Mouse (Mus musculus) bone marrow macrophage, adult 2 months (primary cell): Measurements from ENCODE around the gene Ulk4.

ENCODE experiments used
- CTCF ChIP-seq: IDR thresholded peaks from 2 replicates; pipeline ENCODE4 v1.5.1; 2012; ENCODE audit warnings: low read depth, mild to moderate bottlenecking, low read length, moderate library complexity
- POLR2A ChIP-seq: IDR thresholded peaks from 2 replicates; pipeline ENCODE4 v1.6.1; 2012; ENCODE audit warnings: mild to moderate bottlenecking, low read depth, low read length, borderline replicate concordance

GRCm38 (mm10) chr9:121087661-121088060 is 189.3 kb downstream of the Ulk4 start:
- TF ChIP-seq CTCF, result no peak
- no peak for TF ChIP-seq POLR2A
